Mouse (Mus musculus) spleen, postnatal 36 days (tissue): ENCODE measurements at regions not wholly inside any gene's neighbourhood (a gene's known extent, or its start where the extent isn't known, plus 50 kb on each side); places are given as distances from the start of the nearest gene placed in this dataset.
"Not testable (repeated sequence)": the region's sequence is repeated elsewhere in the genome, so short reads cannot be mapped to it uniquely, and the experiment has no call there.

Experiments
- DNase-seq, 2 experiments: peaks; one replicate each; pipeline ENCODE4 v3.0.0; 2022; ENCODE audit warnings: low spot score in 2 of 2, mixed read lengths in 1 of 2

DNA sequence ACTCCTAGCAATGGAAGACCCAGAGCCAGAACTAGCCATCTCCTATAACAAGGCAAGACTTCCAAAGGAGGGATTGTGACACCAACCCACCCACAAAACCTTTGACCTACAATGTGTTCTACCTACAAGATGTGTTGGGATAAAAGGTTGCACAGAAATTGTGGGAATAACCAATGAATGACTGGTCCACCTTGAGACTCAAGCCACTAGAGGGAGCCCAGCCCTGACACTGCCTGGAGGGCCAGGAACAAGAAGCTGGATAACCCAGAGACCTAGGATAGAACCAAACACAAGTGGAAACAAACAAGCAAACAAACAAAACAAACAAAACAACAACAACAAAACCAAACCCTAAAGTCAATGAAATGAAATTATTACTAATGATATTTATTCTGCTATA lies 288.8 kb downstream of the Dchs2 start:
- DNase-seq: no peak

DNA sequence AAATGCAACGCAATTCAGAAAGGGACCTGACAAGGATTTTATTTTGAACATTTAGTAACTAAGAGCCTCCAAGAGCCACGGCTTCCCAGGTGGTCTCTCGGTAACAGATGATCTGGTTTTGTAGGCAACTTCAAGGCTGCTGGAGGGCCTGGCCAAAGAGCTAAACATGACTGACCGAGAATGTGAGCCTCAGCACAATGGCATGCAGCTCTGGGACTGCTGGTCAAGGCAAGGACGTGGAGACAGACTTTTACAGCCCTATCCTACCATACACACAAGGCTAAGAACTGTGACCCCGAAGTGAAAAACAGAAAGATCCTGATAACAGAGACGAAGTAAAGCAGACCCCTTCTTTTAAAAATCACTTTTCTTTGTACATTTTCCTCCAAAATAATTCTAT lies 296.5 kb downstream of the Dchs2 start:
- DNase-seq: no peak

DNA sequence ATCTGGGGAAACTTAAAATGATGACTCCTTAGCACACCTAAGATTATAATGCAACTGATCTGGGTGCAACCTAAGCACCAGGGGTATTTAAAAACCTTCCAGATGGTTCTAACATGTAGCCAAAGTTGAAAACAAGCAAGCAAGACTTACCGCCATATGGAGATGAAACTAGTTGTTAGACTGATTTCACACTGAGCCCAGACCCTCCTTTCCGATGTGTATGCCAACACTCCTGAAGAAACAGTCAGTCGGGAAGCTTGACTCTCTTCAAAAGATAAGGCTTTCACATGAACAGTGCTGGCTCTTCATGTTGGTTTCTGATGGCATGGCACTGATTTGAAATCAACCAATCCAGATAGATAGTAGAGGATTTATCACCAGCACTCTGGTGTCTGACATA lies 301.6 kb downstream of the Dchs2 start:
- no peak for DNase-seq

DNA sequence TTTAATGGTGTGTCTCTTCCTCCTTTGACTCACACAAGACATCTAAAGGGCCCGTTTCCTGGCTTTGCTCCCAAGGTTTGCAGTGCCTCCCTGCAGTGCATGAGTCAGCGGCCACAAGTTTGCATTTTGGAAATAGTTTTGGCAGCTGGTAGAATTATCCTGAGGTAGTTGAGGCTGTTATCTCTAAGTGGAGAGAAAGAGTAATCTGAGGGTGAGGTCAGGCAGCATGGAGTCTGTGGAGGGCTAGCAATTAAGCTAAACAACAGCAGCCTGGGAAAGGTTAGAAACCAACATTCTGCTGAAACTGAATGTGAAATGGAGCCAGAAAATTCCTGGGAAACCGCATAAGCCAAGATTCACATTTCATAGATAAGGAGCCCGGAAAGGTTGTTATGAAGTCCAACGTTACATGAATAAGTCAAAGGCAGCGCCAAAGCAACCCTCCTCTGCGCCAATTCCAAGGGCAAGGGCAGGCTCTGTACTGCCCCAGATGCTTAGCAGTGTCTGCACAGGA lies 318.5 kb downstream of the Dchs2 start:
- no peak for DNase-seq

DNA sequence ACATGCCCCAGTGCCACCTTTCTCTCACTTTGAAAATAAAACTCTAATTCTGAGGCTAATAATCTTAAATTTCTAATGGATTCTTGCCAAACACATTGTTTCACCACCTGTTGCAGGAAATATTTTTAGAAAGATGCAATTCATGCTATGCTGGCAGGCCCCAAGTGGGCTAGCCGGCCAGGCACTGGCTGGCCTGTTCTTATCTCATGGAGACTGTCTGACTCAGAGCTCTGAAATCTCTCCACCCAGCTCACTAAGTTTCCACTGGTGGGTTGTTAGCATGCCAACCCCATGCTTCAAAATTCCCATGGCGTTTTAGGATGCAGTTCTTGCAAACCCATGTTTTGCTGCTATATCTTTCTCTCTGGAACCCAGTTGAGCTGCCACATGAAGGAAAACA lies 315.5 kb upstream of the Sfrp2 start:
- no peak for DNase-seq

DNA sequence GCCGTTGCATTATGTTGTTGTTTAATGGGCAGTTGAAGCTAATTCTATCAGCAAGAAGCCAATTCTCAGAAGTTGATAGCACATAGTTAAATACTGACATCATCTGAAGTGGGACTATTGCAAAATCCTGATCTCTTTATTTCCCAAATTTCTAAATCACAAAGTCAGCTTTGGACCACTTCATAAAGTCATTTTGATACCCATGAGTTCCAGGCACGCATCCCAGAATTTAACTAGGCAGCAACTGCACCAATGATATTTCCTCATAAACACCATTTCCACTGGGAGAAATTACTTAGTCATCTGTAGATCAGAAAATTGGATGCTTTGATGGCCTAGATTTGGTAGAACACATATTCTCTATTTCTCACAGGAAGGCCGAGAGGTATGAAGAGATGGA lies 314.8 kb upstream of the Sfrp2 start:
- no peak for DNase-seq

DNA sequence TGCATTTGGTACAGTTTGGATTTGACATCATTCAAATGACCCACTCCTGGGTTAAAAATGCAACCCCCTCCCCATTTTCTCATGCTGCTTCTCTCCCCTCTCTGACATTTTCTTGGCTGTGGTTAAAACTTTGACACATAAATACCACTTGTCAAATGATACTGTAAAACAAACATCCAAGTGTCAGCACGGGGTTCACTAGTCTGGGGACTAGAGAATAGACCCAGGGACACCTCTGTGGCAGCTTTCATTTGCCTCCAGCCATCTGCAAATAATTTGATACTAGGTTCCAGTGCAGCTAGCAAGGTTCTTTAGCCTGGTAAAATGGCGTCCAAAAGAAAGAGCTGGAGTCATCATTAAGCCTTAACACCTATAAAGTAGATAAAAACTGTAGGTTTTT lies 312.7 kb upstream of the Sfrp2 start:
- DNase-seq: no peak

DNA sequence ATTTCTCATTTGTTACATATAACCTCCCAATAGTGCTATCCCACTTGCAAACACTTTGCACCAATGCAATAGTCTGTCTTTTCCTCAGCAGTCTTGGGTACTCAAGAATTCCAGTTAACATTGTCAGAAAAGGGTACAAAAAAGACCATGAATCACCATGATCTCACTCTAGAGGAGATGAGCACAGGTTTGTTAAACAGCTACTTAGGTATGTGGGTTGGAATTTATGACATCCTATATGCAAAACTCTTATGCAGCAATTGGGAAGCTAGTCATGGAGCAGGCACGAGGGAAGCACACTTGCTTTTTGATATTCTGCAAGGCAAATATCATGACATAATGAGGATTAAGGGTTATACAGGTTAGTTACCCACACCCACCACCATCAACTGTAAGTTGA lies 307.7 kb upstream of the Sfrp2 start:
- no peak for DNase-seq

DNA sequence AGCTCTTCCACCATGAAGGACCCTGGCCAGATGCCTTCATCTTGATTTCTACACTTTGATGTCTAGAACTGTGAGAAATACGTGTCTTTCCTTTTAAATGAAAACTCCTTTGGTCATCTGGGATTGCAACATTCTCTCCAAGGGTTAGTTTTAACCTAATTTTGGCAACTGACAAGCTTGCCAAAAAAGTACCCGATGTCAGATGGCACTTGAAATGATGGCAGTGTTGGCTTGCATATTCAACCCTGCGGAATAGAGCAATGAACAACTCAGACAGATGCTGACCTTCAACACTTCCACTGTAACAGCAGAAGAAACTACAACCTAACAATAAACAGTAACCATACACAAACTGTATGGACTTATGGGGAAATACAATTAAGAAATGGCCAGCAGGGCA lies 286.9 kb upstream of the Sfrp2 start:
- no peak for DNase-seq

DNA sequence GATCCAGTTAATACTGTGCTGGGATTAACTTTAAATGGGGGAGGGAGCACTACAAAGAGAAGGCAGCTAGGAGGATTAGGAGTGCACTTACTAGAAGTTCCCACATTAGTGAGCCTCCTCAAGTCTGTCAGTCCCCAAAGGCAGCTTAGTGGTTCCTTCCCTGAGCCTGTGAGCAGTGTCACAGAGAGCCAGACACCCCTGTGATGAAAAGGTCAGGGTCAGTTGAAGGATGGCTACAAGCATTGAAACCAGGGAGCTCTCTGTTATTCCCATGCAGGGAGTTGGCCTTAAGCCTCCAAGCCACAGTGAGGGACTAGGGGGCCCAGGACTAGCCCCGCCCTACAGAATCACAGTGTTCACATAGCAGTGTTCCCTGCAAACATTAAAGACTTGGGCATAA lies 285.9 kb upstream of the Sfrp2 start:
- no peak for DNase-seq

DNA sequence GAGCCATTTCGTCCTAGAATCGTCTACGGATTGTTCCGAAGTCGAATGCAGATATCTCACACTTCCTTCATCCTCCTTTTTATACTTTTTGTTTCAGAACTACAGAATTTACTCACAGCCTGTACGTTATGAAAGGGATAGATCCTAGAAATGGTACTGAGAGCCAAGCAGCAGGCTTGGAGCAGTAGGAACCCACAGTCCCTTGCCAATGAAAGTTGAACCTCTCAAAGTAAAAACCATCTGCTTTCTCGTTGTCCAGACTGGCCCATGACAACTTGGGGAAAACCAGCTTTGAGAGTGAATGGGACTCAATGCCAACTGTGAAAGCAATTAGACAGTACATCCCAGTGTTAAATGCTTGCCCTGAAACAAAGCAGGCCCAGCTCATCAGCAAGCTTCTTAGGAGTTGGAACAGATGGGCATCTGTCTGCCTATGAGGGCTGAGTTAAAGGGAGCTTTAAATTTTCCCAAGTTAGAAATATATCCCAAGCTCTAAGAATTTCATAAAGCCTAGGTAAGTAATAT lies 279.9 kb upstream of the Sfrp2 start:
- no peak for DNase-seq

DNA sequence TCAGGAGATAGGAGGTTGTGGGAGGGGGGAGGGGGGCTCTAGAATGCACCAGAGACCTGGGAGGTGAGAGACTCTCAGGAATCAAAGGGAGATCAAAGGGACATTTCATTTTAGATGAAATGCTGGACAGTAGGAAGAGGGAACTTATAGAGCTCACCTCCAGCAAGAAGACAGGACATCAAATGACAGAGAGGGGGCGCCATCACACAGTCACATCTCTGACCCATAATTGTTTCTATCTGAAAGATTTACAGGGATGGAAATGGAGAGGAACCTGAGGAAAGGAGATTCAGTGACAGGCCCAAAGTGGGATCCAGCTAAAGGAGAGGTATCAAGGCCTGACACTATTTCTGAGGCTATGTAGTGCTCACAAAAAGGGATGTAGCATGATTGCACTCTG lies 270.5 kb upstream of the Sfrp2 start:
- DNase-seq: no peak

DNA sequence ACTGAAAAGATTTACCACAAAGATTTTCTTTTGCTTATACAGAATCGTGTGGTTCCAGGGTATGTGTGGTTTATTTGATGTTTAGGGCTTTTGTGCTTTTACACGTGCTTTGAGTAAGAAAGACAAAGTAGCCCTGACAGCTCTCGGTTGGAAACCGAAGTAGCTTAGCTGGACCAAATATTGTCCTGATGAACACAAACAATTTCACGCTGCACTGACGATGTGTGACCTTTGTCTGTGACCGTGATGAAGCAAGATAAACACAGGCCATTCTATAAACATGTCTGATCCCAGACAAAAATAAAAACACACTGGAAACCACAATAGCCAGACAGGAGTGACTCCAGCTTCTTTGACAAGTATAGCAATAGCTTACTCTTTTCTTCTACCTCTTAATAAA lies 262.2 kb upstream of the Sfrp2 start:
- DNase-seq: no peak

DNA sequence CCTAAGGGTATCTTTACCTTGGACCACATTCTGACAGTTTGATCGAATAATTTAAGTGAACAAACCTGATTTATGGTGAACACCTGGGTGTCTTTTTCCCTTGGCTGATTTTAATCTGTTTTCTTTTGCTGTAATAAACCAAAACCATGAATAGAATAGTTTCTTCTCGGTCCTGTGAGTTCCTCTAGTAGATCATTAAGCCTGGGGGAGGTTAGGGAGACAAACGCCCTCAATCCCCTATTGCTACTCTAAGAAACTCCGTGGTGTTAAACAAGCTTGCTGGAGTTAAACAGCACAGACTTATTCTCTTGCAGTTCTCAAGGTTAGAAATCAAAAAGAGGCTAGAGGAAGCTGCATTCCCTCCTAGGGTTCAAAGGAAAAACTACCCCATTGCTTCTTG lies 249.5 kb upstream of the Sfrp2 start:
- DNase-seq: no peak

DNA sequence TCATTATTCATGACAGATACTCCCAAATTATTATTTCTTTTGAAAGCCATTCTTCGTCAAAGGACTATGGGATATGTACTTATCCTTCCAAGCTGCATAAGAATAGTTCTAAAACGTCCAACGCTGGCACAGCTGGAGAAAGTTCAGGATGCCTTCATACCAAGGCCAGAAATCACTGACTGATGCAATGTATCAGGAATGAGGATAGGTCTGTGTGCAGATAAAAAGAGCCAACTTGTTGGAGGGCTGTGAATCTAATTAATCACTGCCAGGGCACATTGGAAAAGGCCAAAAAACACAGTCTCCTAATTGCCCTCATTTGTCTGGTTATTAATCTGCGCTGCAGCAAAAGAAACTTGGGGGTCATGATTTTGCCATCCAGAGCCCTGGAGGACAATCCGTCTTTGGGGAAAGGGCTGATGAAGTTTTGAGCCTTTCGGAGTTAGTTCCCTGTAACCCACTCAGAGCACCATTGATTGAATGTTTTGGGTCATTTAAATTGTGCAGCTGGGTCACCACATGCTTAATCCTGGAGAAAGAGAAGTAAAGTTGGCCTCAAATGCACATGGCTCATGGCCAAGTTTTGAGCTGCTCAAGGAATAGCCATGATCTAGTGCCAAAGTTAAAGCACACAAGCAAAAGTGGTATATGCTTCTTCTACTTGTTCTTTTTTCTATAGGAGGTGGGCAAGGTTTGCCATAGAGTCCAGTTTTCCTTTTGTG lies 248.0 kb upstream of the Sfrp2 start:
- no peak for DNase-seq

DNA sequence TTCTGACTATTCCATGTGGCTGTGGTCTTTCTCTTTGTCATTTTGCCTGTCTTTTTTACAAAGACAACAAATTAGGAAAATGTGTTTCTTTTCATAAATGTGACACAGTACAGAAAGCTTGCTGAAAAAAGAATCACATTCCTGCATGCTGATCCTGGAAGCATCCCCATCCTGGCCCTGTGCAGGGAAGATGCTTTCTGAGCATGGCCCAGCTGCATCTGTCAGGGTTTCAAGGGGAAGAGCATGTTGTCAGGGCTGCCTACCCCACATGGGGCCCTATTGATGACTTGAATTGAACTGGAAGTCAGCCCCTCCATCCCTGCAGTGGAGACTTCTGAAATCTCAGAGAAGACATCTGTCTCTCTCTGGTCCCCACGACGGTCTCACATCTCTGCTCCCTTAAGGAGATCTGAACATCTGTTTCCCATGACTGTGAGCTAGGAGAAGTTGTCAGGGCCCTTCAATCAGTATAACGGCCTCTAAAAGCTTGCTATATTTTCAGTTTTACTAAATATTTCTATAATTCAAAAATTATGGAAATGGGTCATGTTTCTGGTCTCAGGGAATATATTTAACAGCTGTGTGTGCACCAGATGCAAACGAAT lies 235.8 kb upstream of the Sfrp2 start:
- no peak for DNase-seq

DNA sequence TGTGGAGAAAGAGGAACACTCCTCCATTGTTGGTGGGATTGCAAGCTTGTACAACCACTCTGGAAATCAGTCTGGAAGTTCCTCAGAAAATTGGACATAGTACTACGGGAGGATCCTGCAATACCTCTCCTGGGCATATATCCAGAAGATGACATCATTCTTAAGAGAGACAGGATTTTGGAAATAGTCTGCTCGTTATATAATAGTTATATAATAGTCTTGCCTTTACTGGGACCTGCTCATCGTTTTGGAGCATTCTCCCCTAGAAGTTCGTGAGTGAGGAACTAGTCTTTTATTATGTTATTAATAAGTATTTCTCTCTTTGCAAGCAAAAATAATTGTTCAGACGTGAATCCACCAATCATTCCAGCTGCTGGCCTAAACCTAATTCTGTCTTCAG lies 229.5 kb upstream of the Sfrp2 start:
- not testable (repeated sequence) for DNase-seq

DNA sequence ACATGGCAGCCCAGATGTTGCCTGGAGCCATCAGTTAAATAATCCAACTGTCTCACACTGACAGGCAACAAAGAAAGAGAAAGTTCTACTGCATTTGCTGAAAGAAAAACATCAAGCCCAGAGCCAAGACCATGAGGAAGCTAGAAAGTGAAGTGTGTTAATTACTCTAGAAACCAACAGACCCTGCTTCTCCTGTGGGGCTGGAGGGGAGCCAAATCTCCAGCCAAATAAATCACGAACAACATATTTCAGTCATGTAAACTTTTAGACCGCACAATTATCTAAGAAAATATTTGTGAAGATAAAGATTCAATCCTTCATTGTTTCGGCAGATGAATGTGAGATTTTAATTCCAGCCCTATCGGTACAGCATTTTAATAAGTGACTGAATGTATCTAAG lies 228.9 kb upstream of the Sfrp2 start:
- DNase-seq: no peak

DNA sequence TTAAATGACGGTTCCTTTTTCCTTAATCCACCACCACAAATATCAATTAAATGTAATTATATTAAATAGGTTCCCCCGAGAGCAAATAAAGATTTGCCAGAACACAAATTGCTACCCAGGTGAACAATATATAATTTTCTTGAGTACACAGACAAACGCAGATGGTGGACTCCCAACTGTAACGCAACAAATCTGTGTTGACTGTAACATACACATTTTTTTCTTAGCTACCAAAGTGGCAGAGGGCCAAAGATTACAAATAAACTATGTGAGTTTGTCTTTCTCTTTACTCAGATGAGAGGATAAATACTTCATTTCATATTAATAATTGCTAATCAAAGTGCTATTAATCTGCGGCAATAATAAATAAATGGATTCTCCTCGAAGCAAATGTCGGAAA lies 228.4 kb upstream of the Sfrp2 start:
- no peak for DNase-seq

DNA sequence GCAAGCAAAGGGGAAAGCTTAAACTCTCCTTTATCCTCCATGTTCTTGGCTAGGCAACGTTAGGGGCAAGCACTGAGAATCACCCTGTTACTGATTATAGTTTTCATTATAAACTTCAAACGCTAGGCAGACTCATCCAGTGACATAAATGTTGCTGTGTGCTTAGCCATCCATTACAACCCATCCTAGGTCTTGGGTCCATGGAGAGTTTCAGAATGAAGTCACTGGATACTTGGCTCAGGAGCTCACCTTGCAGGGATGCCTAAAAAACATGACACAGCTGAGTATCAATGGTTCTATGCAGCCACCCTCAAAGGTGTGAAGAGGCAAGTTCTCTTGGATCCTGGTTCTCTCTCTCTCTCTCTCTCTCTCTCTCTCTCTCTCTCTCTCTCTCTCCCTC lies 227.2 kb upstream of the Sfrp2 start:
- DNase-seq: no peak

DNA sequence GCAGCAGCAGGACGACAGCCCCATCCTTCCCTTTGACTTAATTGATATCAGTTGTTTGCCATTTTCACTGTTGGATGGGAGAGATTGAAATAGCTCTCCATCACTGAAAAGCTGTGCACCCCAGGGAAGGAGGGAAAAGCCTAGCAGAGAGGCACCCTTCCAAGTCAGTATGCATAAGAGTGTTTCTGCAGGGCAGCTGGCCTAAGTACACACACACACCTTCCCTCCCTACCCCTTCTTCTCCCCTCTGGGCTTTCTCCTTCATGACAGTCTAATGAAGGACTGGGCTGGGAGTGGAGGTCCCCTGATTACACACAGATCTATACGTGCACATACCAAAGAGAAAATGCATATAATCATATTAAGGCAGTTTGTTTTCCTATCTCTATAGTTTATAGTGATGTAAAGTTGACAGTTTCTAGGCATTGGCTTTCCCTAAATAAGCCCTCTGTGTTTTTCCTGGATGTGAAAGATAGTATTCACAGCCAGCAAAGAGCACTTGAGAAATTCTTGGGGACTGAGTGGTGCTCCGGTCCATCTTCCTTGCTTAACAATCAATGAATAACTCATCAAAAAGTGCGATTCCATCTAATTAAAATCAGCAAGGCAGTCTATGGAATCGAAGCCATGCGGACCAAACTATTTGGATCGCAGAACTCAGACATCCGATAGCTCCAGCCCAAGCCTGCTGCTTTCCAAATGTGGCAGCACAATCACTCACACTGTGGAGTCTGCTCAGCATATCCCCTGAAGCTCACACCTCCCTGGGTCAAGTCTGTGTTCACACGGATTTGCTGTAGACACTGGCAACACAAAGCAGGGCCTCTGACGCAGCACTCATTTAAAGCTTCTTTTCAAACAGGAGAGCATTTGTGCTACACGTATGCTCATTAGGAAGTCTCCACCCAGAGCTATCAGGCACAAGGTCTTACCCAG lies 224.9 kb upstream of the Sfrp2 start:
- no peak for DNase-seq

DNA sequence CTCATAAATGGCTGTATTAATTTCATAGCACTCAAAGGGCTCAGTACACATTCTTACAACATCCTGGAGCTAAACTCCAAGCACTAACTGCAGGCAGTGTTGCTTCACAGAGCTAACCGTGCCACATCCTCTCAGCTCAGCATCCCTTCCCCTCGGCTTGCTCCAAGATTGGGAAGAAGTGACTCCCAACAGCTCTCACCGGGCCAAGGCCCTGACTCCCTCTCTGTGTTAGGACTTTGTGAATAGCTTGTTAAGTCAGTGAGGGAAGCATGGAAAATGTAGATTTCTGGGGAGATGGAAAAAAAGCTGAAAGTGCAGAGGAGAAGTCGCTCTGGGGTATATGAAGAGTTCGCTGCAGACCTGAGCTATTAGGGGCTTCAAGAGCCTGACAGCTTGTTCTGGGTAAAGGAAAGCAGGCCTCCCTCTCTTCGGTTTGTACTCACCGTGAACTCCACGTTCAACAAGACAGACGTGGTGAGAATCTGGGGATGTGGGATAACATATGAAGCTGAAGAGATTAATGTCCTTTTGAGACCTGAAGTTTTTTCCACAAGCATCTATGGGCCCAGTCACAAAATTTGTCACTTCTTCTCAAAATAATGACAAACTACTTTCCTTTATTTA lies 213.5 kb upstream of the Sfrp2 start:
- no peak for DNase-seq
